Mouse (Mus musculus): ENCODE data around the gene Ccndbp1. TPM values are rescaled to one million over a fixed set of nuclear protein-coding genes. Genes with fewer than 3 reads are reported as not detected.

Gene Ccndbp1
- total RNA-seq (2023): 84.3 TPM

DNA sequence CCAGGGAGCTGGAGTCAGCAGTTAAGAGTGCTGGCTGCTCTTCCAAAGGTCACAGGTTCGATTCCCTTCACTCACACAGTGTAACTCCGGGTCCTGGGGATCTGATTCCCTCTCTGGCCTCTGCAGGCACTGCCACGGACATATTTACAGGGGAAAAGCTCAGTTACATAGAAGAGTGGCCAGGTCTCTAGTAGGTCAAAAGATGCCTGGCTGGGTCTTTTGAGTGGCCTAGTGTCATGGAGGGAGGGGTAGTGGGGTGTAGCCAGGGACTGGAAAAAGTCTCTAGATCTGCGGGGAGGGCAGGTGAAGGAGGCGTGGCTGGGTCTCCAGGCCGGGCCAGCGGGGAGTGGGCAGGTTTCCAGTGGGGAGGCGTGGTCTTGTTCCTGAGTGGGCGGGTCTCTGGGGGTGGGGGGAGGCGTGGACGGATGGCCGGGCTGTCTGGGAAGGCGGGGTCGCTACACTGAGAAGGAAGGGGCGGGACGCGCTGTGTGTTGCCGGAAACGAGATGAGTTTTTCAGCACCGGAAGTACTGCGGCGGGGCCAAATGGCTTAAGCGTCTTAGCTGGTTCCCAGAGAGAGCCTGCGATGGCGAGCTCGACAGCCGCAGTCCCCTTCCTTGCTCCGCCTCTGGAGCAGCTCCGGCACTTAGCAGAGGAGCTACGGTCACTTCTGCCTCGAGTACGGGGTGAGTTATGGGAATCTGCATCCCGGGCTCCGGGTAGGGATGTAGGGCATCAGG is at the start of gene Ccndbp1:
TSS of gene Ccndbp1 (plus strand) at position 479 of the 739 bp plus-strand sequence.

DNA sequence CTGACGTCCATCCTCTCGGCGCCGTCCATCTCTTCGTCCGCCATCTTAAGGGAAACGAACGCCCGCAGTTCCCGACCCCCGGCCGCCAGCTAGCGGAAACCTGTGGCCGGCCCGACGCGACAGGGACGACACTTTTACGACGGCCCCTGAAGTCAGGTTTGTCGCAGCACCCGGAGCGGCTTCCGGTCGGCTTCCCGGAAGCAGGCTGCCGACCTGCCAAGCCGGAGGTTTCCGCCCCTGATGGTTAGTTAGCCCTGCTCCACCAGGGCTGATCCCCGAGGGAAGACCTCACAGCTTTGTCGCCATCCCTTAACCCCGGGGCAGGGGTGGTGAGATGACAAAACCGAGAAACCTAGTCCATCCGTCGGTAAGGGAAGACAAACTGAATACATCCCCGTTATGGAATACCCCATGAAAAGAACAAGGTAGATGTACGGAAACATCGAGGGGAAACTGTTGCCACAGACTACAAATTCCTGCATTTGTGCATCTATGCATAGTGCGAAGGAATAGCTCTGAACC is 37.6 kb upstream of the Ccndbp1 start, which contains the start of gene Ubr1:
TSS of gene Ubr1 (minus strand) at position 157 of the 522 bp plus-strand sequence.

DNA sequence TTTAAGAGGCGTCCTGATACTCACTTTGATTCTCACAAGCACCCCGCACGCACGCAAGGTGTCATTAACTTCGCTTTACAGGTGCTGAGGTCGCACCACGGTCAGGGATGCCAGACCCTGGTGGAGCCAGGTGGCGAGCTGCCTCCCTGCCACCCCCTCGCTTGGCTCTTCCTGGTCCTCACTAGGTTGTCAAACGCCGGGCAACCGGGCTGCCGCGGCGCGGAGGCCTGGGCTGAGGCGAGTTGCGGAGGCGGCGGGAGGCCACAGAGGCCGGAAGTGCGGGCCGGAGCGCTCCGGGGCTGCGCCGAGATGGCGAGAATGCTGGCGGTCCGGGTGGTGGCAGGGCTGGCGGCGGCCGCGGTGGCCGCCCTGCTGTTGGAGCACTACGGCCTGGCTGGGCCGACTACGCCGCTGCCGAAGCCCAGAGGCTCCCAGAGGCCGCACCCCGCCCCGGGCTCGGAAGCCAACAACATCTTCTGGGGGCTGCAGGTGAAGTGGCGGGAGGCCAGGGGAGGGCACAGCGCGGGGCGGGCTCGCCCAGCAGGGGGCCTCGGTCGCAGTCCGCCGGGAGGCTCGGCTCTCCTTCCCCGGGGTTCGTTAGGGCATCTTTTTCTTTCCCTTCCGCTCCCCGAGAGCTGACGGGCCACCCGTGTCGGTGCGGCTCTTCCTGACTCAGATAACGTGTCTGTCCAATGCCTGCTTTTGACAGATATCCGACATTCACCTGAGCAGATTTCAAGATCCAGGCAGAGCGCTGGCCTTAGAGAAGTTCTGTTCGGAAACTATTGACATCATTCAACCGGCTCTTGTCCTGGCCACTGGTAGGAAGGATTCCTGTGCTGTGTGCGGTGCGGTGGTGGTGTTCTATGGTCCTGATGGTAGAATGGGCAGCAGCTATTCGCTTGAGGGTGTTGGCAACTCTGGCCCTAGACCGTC is 30.9 kb upstream of the Ccndbp1 start, which contains the start of gene Tmem62:
TSS of gene Tmem62 (plus strand) at position 28 of the 936 bp plus-strand sequence.

DNA sequence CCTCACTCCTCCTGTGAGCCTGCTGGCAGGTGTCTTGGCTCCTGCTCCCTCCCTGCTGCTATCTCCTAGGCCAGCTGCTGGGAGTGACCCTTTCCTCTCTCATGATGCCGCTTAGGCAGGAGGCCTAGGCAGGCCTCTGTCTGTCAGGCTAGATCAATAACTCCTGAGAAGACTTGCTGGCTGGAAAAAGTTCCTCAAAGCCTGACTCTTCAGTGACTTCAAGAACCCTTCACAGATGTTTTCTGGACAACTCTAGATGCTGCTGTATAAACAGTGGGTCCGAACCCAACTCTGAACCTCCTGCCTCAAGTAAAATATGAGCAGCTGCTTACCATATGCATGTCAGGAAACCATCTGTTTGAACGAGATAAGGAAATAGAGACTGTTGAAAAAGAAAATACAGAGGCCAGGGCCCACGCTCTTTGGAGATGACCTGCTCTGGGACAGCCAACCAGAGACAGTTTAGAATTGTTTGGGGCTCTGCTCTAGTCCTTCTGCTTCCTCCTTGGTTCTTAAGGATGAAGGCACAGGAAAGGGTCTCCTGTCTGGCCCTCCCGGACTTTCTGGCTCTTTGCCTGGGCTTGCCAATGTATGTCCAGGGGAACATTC is 28.6 kb downstream of the Ccndbp1 start, which contains the start of gene Epb42:
TSS of gene Epb42 (minus strand) at position 340 of the 609 bp plus-strand sequence.

Other genes starting within 250 kb of the Ccndbp1 start
- 32.7 TPM for gene Cdan1, start 158.3 kb upstream of the Ccndbp1 start, total RNA-seq (2023)
- 7.7 TPM for gene Ttbk2, start 157.8 kb upstream of the Ccndbp1 start, total RNA-seq (2023)
- 65.4 TPM for gene Ubr1, start 37.7 kb upstream of the Ccndbp1 start, total RNA-seq (2023)
- 20.6 TPM for gene Tmem62, start 31.4 kb upstream of the Ccndbp1 start, total RNA-seq (2023)
- 1.1 TPM for gene Epb42, start 28.7 kb downstream of the Ccndbp1 start, total RNA-seq (2023)
- not detected for gene Tgm5, start 77.4 kb downstream of the Ccndbp1 start, total RNA-seq (2023)
- not detected for gene Tgm7, start 101.4 kb downstream of the Ccndbp1 start, total RNA-seq (2023)
- gene Adal, start 132.0 kb downstream of the Ccndbp1 start, total RNA-seq (2023): 17.3 TPM
- 11.8 TPM for gene Lcmt2, start 132.2 kb downstream of the Ccndbp1 start, total RNA-seq (2023)
- gene Tubgcp4, start 162.3 kb downstream of the Ccndbp1 start, total RNA-seq (2023): 69.6 TPM
- 26.8 TPM for gene Zscan29, start 162.7 kb downstream of the Ccndbp1 start, total RNA-seq (2023)